Mouse (Mus musculus): ENCODE data around the gene Mmp23. TPM values are rescaled to one million over a fixed set of nuclear protein-coding genes. Genes with fewer than 3 reads are reported as not detected.

The Mmp23 gene
- total RNA-seq, 2 experiments from 2014 or later, result 9.3 to 10.5 TPM

DNA sequence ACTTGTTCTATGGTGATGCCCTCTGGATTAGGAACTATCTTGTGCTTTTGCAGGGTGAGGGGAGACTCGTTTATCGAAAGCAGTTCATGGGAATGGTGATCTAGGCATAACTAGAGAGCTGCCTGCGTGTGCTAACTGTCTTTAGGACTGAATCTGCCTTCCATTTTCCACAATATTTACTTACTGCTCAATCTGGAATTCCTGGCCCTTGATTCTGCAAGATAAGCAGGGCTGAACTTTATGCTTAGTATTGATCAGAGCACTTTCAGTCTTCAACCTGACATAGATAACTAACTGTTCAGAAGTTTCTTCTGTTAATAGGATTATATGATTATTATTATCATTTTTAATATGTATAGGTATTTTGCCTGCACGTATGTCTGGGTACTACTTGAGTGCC is 48.1 kb downstream of the Mmp23 start:
- DNase-seq, result no peak
- intact Hi-C loops (cut with DNase I), result no loop called here

DNA sequence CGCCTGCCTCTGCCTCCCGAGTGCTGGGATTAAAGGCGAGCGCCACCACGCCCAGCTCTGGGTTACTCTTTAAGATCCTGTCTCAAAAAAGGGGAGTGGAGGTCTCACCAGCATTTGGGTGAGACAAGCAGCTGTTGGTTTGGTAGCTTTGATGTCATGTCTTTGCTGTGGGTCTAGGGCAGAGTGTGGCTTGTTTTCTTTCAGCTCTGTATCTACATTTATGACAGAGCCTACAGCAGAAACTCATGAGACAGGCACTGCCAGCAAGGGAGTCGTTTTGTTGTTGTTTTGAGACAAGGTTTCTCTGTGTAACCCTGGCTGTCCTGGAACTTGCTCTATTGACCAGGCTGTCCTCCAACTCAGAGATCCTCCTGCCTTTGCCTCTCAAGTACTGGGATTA is 49.4 kb downstream of the Mmp23 start:
- intact Hi-C loops (cut with DNase I), result no loop called here
- no peak for DNase-seq

DNA sequence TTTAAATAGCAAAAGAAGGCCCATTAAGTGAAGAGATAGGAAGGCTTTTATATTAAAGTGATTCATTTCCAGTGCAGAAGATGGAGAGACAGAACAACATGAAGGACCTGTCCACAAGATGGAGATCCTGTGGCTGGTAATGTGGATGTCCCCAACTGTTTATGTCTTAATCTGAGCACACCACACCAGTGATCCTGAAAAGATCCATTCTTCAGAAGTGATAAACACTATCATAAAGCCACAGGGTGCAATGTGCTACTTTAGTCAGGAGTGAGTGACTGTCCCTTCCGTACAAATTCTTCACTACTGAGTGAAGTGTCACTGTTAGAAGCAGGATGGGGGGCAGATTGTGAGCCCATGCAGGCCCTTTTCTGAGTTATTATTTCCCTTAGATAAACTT is 50.4 kb downstream of the Mmp23 start:
- no peak for DNase-seq
- intact Hi-C loops (cut with DNase I), result no loop called here

DNA sequence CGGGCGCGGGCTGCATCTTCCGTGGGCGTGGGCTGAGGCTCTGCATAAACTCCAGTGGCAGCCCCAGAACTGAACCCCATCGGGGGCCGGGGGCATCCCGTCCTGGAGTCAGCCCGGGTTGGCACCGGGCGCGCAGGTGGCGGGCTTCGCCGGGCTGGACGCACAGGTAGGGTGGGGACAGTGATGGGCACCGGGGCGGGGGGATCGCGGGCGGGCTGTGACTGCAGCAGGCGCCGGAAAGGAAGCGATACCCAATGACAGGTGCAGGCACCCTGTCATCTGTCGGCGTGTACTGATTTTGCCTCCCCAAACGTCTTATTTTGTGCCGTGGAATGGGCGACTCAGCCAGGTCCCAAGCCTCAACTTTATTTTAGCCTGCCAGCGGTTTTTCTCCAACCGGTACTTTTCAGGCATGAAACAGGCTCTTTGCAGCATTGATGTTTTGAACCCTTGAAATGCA is 51.2 kb downstream of the Mmp23 start:
- no peak for DNase-seq
- intact Hi-C loops (cut with DNase I), result loop anchor here (1.0 kb wide), 1 partner anchor 22 kb away; the partner anchor contains the start of gene Cdk11b

DNA sequence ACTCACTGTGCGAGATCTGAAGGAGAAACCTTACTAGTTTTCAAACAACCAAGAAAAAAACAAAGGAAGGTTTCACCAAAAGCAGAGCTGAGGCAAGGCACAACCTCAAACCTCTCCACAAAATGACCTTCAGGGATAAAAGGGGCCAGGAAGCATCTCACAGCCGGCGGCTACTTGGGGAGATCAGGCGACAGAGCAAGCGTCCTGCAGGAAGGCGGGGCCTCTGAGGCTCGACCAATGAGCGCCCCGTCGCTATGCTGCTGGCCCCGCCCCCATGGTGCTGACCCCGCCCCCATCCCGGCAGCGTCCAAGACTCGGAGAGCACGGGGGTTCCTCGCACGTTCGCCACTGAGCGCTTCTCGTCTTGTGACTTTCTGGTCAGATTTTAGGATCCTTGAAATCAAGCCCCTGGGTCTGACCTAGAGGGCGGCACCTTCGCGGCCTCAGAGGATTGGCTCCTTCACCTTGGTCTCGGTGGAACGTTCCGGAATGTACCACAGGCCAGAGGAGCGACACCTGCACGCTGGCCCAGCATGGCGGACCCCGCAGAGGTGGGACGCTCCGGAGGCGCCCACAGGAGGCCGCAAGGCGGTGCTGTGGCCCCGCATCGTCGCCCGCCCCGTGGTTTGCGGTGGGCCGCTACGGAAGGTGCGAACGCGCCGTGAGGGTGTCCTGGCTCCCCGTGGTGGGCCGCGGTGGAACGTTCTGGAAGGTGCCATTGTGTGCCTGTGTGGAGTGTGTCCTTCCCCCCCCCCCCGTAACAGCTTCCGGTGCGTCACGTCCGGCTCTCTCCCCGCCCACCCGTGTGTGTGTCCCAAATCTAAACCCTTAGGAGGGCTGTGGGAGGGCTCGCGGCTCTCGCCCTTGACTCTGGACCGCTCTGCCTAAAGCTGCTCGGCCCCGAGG is 51.8 kb downstream of the Mmp23 start, which contains the start of gene Slc35e2:
Gene Slc35e2, plus strand, starts transcription at position 326 of the 906 bp plus-strand sequence.
- peak; percentile 91 to 100 for DNase-seq
- intact Hi-C loops (cut with DNase I), result loop anchor here (1.0 kb wide), 1 partner anchor 23 kb away; the partner anchor contains the start of gene Cdk11b

Other genes with a start within 250 kb of the Mmp23 start
- under 1 TPM; 0.19 to 0.22 TPM for gene Cfap74, start 244.2 kb downstream of the Mmp23 start, total RNA-seq (2021)
- 1 to 10 TPM; 4.5 to 10.0 TPM for gene Tmem52, start 184.3 kb downstream of the Mmp23 start, total RNA-seq (2021)
- gene Gnb1, start 162.0 kb downstream of the Mmp23 start, total RNA-seq (2021), result 100 to 1,000 TPM; 176 to 187 TPM
- gene Nadk, start 91.0 kb downstream of the Mmp23 start, total RNA-seq (2021), result 10 to 100 TPM; 26.2 to 28.1 TPM
- 1 to 10 TPM; 6.7 to 8.1 TPM for gene Slc35e2, start 52.0 kb downstream of the Mmp23 start, total RNA-seq (2021)
- gene Cdk11b, start 28.5 kb downstream of the Mmp23 start, total RNA-seq (2021), result 10 to 100 TPM; 32.1 to 34.2 TPM
- gene Gm10563, start 8.0 kb downstream of the Mmp23 start, total RNA-seq (2021), result not detected
- gene Mib2, start 15.8 kb upstream of the Mmp23 start, total RNA-seq (2021), result 10 to 100 TPM; 25.3 to 29.9 TPM
- 1 to 10 TPM; 1.2 to 1.6 TPM for gene Fndc10, start 41.0 kb upstream of the Mmp23 start, total RNA-seq (2021)
- 10 to 100 TPM; 43.5 to 45.6 TPM for gene Ssu72, start 51.4 kb upstream of the Mmp23 start, total RNA-seq (2021)
- gene Tmem240, start 81.4 kb upstream of the Mmp23 start, total RNA-seq (2021), result under 1 TPM; 0.19 to 0.42 TPM
- 10 to 100 TPM; 45.1 to 45.9 TPM for gene Atad3a, start 107.7 kb upstream of the Mmp23 start, total RNA-seq (2021)
- 1 to 10 TPM; 6.6 to 7.9 TPM for gene Vwa1, start 121.3 kb upstream of the Mmp23 start, total RNA-seq (2021)
- gene Tmem88b, start 132.5 kb upstream of the Mmp23 start, total RNA-seq (2021), result 1 to 10 TPM in 1 of 2 experiments, under 1 TPM in 1; 0.64 to 1.3 TPM
- gene Ankrd65, start 137.1 kb upstream of the Mmp23 start, total RNA-seq (2021), result not detected
- 10 to 100 TPM; 77.8 to 81.1 TPM for gene Mrpl20, start 149.5 kb upstream of the Mmp23 start, total RNA-seq (2021)
- gene Ccnl2, start 159.1 kb upstream of the Mmp23 start, total RNA-seq (2021), result 10 to 100 TPM; 31.0 to 34.0 TPM
- gene Aurkaip1, start 177.9 kb upstream of the Mmp23 start, total RNA-seq (2021), result 100 to 1,000 TPM; 114 to 116 TPM
- gene Mxra8, start 186.3 kb upstream of the Mmp23 start, total RNA-seq (2021), result 10 to 100 TPM; 27.4 to 33.7 TPM
- gene Dvl1, start 194.0 kb upstream of the Mmp23 start, total RNA-seq (2021), result 10 to 100 TPM; 46.2 to 54.2 TPM
- under 1 TPM; 0.27 to 0.28 TPM for gene Tas1r3, start 210.0 kb upstream of the Mmp23 start, total RNA-seq (2021)
- gene Cptp, start 216.1 kb upstream of the Mmp23 start, total RNA-seq (2021), result 10 to 100 TPM in 1 of 2 experiments, 1 to 10 TPM in 1; 9.5 to 11.7 TPM
- gene Ints11, start 216.2 kb upstream of the Mmp23 start, total RNA-seq (2021), result 10 to 100 TPM; 15.7 to 18.8 TPM
- gene Pusl1, start 238.4 kb upstream of the Mmp23 start, total RNA-seq (2021), result 10 to 100 TPM; 12.7 to 13.1 TPM
- 10 to 100 TPM; 12.0 to 12.2 TPM for gene Acap3, start 238.4 kb upstream of the Mmp23 start, total RNA-seq (2021)